Mouse (Mus musculus): ENCODE data around the gene Phf3. TPM values are rescaled to one million over a fixed set of nuclear protein-coding genes. Genes with fewer than 3 reads are reported as not detected.

Gene Phf3
- polyA plus RNA-seq, 1 experiment = 52.7 TPM

- WGBS = 66% methylated on average over 7 of the region's 7 CpGs
- Histone ChIP-seq H3K4me1 (replicated peaks; ENCODE audit: control insufficient read depth, insufficient read depth, low read length) (peaks cover 7% of the 10 kb centered on the region), H3K36me3 (ENCODE audit: control insufficient read depth, insufficient read depth, low read length) (no peaks in the 10 kb centered on the region), H3K4me3 (ENCODE audit: control insufficient read depth, insufficient read depth, low read length) (no peak overlapping the region), H3K27me3 (ENCODE audit: control insufficient read depth, insufficient read depth, low read length) (no peaks in the 10 kb centered on the region), H3K27ac (ENCODE audit: control insufficient read depth, insufficient read depth, low read length) (0 out of 2 replicates have a peak overlapping the region, but pooled peaks have one; percentile 29)
- DNase-seq = no peak
- TF ChIP-seq CTCF (IDR thresholded peaks at IDR 0.05; ENCODE audit: borderline replicate concordance, control insufficient read depth, extremely low read depth, insufficient read depth, low read length, poor library complexity) = no peak
- TF ChIP-seq POLR2A (IDR thresholded peaks at IDR 0.05; ENCODE audit: control insufficient read depth, extremely low read depth, insufficient read depth, low read length, poor library complexity) = no peak
These were observed 80.3 kb downstream of the Phf3 start for GRCm38 (mm10) chr1:30793357-30793883.

GRCm38 (mm10) chr1:30792935-30793334, 80.8 kb downstream of the Phf3 start:
- TF ChIP-seq POLR2A (IDR thresholded peaks at IDR 0.05; ENCODE audit: control insufficient read depth, extremely low read depth, insufficient read depth, low read length, poor library complexity) = no peak
- TF ChIP-seq CTCF (IDR thresholded peaks at IDR 0.05; ENCODE audit: borderline replicate concordance, control insufficient read depth, extremely low read depth, insufficient read depth, low read length, poor library complexity) = no peak
- no peaks in the 10 kb centered on the region for H3K36me3 ChIP-seq (ENCODE audit: control insufficient read depth, insufficient read depth, low read length)
- no peak overlapping the region for H3K27ac ChIP-seq (ENCODE audit: control insufficient read depth, insufficient read depth, low read length)
- peaks cover 7% of the 10 kb centered on the region for H3K4me1 ChIP-seq (replicated peaks; ENCODE audit: control insufficient read depth, insufficient read depth, low read length)
- H3K4me3 ChIP-seq (ENCODE audit: control insufficient read depth, insufficient read depth, low read length) = no peak overlapping the region
- 4% methylated on average over 5 of the region's 5 CpGs for WGBS
- peak; percentile 49 for DNase-seq
- H3K27me3 ChIP-seq (ENCODE audit: control insufficient read depth, insufficient read depth, low read length) = no peaks in the 10 kb centered on the region

- TF ChIP-seq POLR2A (IDR thresholded peaks at IDR 0.05; ENCODE audit: control insufficient read depth, extremely low read depth, insufficient read depth, low read length, poor library complexity) = no peak
- TF ChIP-seq CTCF (IDR thresholded peaks at IDR 0.05; ENCODE audit: borderline replicate concordance, control insufficient read depth, extremely low read depth, insufficient read depth, low read length, poor library complexity) = no peak
- DNase-seq = no peak
- no peaks in the 10 kb centered on the region for H3K36me3 ChIP-seq (ENCODE audit: control insufficient read depth, insufficient read depth, low read length)
- no peaks in the 10 kb centered on the region for H3K27me3 ChIP-seq (ENCODE audit: control insufficient read depth, insufficient read depth, low read length)
- no peak overlapping the region for H3K27ac ChIP-seq (ENCODE audit: control insufficient read depth, insufficient read depth, low read length)
- H3K4me3 ChIP-seq (ENCODE audit: control insufficient read depth, insufficient read depth, low read length) = no peak overlapping the region
- H3K4me1 ChIP-seq (replicated peaks; ENCODE audit: control insufficient read depth, insufficient read depth, low read length) = peaks cover 7% of the 10 kb centered on the region
- 96% methylated on average over 1 of the region's 1 CpGs for WGBS
These were observed 83.5 kb downstream of the Phf3 start for GRCm38 (mm10) chr1:30790220-30790619.

GRCm38 (mm10) chr1:30789689-30790088, 84.0 kb downstream of the Phf3 start:
- WGBS = 98% methylated on average over 1 of the region's 1 CpGs
- H3K4me1 ChIP-seq (replicated peaks; ENCODE audit: control insufficient read depth, insufficient read depth, low read length) = peaks cover 7% of the 10 kb centered on the region
- DNase-seq = no peak
- no peaks in the 10 kb centered on the region for H3K36me3 ChIP-seq (ENCODE audit: control insufficient read depth, insufficient read depth, low read length)
- TF ChIP-seq CTCF (IDR thresholded peaks at IDR 0.05; ENCODE audit: borderline replicate concordance, control insufficient read depth, extremely low read depth, insufficient read depth, low read length, poor library complexity) (no peak), POLR2A (IDR thresholded peaks at IDR 0.05; ENCODE audit: control insufficient read depth, extremely low read depth, insufficient read depth, low read length, poor library complexity) (no peak)
- H3K27me3 ChIP-seq (ENCODE audit: control insufficient read depth, insufficient read depth, low read length) = no peaks in the 10 kb centered on the region
- no peak overlapping the region for H3K27ac ChIP-seq (ENCODE audit: control insufficient read depth, insufficient read depth, low read length)
- no peak overlapping the region for H3K4me3 ChIP-seq (ENCODE audit: control insufficient read depth, insufficient read depth, low read length)

- Histone ChIP-seq H3K4me3 (ENCODE audit: control insufficient read depth, insufficient read depth, low read length) (no peak overlapping the region), H3K27ac (ENCODE audit: control insufficient read depth, insufficient read depth, low read length) (no peak overlapping the region), H3K4me1 (replicated peaks; ENCODE audit: control insufficient read depth, insufficient read depth, low read length) (peaks cover 7% of the 10 kb centered on the region), H3K36me3 (ENCODE audit: control insufficient read depth, insufficient read depth, low read length) (no peaks in the 10 kb centered on the region), H3K27me3 (ENCODE audit: control insufficient read depth, insufficient read depth, low read length) (no peaks in the 10 kb centered on the region)
- no peak for DNase-seq
- no peak for TF ChIP-seq POLR2A (IDR thresholded peaks at IDR 0.05; ENCODE audit: control insufficient read depth, extremely low read depth, insufficient read depth, low read length, poor library complexity)
- no peak for TF ChIP-seq CTCF (IDR thresholded peaks at IDR 0.05; ENCODE audit: borderline replicate concordance, control insufficient read depth, extremely low read depth, insufficient read depth, low read length, poor library complexity)
- 90% methylated on average over 2 of the region's 2 CpGs for WGBS
These were observed 84.7 kb downstream of the Phf3 start for GRCm38 (mm10) chr1:30789001-30789400.

GRCm38 (mm10) chr1:30786583-30786982, 87.1 kb downstream of the Phf3 start:
- Histone ChIP-seq H3K4me1 (replicated peaks; ENCODE audit: control insufficient read depth, insufficient read depth, low read length) (no peaks in the 10 kb centered on the region), H3K27me3 (ENCODE audit: control insufficient read depth, insufficient read depth, low read length) (no peaks in the 10 kb centered on the region), H3K27ac (ENCODE audit: control insufficient read depth, insufficient read depth, low read length) (no peak overlapping the region), H3K36me3 (ENCODE audit: control insufficient read depth, insufficient read depth, low read length) (no peaks in the 10 kb centered on the region), H3K4me3 (ENCODE audit: control insufficient read depth, insufficient read depth, low read length) (no peak overlapping the region)
- DNase-seq = no peak
- TF ChIP-seq CTCF (IDR thresholded peaks at IDR 0.05; ENCODE audit: borderline replicate concordance, control insufficient read depth, extremely low read depth, insufficient read depth, low read length, poor library complexity) = no peak
- TF ChIP-seq POLR2A (IDR thresholded peaks at IDR 0.05; ENCODE audit: control insufficient read depth, extremely low read depth, insufficient read depth, low read length, poor library complexity) = no peak
- WGBS = 82% methylated on average over 9 of the region's 9 CpGs

GRCm38 (mm10) chr1:30783741-30784140, 90.0 kb downstream of the Phf3 start:
- Histone ChIP-seq H3K27me3 (ENCODE audit: control insufficient read depth, insufficient read depth, low read length) (no peaks in the 10 kb centered on the region), H3K4me1 (replicated peaks; ENCODE audit: control insufficient read depth, insufficient read depth, low read length) (no peaks in the 10 kb centered on the region; the same call in 1 of the 2 replicates), H3K27ac (ENCODE audit: control insufficient read depth, insufficient read depth, low read length) (no peak overlapping the region), H3K36me3 (ENCODE audit: control insufficient read depth, insufficient read depth, low read length) (no peaks in the 10 kb centered on the region), H3K4me3 (ENCODE audit: control insufficient read depth, insufficient read depth, low read length) (no peak overlapping the region)
- DNase-seq = no peak
- TF ChIP-seq CTCF (IDR thresholded peaks at IDR 0.05; ENCODE audit: borderline replicate concordance, control insufficient read depth, extremely low read depth, insufficient read depth, low read length, poor library complexity) = no peak
- no peak for TF ChIP-seq POLR2A (IDR thresholded peaks at IDR 0.05; ENCODE audit: control insufficient read depth, extremely low read depth, insufficient read depth, low read length, poor library complexity)
- WGBS = 88% methylated on average over 6 of the region's 6 CpGs
